Mouse (Mus musculus): ENCODE measurements around the gene Sympk.

- TF ChIP-seq CTCF (IDR thresholded peaks at IDR 0.05; ENCODE audit: low read depth, low read length) (no peak), POLR2A (IDR thresholded peaks at IDR 0.05; ENCODE audit: extremely low read depth, insufficient read depth, low read length) (no peak)
These were observed 33.2 kb downstream of the Sympk start for GRCm38 (mm10) chr7:19057405-19057804.
